Mouse (Mus musculus): Measurements from ENCODE around the gene Hsf4. TPM values are rescaled to one million over a fixed set of nuclear protein-coding genes. Genes with fewer than 3 reads are reported as not detected.
"Not testable (repeated sequence)": the region's sequence is repeated elsewhere in the genome, so short reads cannot be mapped to it uniquely, and the experiment has no call there.

Gene Hsf4
- total RNA-seq (2021) = 1 to 10 TPM in 1 of 2 experiments, under 1 TPM in 1; 0.81 to 1.5 TPM

- peak; percentile 72 for DNase-seq
These were observed at the start of gene Hsf4 for GRCm38 (mm10) chr8:105269461-105269947. Gene Hsf4 (plus strand): TSS chr8:105269801.

DNA sequence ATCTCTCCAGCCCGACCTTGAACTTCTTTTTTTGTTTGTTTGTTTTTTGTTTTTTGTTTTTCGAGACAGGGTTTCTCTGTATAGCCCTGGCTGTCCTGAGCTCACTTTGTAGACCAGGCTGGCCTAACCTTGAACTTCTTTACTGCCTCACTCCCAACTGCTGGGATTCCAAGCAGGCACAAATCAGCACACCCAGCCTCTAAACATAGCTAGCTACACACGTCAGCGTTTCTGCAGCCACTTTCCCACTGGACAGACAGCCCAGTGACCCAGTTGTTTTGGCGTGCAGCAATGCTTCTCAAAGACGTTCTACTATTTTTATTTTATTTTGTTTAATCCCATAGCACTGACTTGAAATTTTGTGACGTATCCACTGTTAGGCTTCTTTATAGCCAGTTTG lies 45.8 kb upstream of the Hsf4 start:
- DNase-seq = peak; percentile 12

GRCm38 (mm10) chr8:105224413-105225271 lies 45.0 kb upstream of the Hsf4 start, which contains the start of gene D230025D16Rik:
Gene D230025D16Rik (plus strand): TSS chr8:105225145.
- peak; percentile 98 for DNase-seq

GRCm38 (mm10) chr8:105225272-105225593 lies 44.4 kb upstream of the Hsf4 start:
- no peak for DNase-seq

DNA sequence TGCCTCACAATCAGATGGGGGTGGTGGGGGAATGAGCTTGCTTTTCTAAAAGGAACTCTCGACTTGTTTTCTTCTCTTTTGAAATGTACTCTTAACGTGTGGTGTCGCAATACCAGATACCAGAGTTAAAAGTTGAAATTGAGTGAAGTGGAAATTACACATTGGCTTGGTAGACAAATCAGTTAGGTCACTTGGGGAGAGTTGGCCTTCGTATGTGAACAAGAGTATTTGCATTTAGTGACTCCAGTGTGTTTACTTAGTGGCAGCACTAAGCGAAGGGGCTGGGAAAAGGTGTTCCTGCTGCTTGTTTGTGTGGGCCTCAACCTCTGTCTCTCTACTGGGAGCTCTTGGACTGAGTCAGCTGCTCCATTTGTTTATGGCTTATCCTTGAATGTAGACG lies 43.7 kb upstream of the Hsf4 start:
- DNase-seq = no peak

DNA sequence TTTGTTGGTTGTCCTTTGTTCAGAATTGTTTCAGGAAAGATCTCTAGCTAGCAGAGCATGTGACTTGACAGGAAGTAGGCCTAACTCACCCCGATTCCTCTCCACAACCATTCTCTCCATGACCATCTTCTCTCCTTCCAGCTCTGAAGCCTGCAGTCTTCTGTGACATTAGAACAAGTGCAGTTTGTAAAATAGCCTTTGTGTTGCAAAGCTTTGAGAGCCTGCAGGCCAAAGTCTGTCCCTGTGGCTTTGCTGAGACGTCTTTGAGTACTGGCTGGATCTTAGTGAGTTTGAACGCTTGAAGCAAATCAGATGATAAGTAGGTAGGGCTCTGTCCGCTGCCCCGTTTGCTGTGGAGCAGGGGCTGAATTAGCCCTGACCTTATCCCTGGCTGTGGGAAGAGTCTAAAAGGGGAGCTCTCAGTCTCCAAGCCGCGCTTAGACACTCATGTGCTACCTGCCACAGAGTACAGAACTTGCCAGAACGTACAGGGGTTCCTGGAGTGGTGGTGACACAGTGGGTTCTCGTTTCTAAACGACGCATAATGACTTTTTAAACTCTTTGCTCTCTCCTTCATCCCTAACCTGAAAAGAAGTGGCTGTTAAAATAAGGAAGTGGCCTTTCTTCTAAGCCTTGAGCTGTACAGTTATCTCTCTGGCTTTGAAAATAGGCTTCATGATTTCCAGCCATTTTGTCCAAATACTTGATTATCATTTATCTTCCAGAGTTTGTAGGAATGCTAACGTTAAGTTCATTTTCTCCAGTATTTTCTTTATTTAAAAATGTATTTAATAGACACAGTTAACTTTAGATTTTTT lies 37.9 kb upstream of the Hsf4 start:
- no peak for DNase-seq

- not testable (repeated sequence) for DNase-seq
These were observed 37.3 kb upstream of the Hsf4 start for GRCm38 (mm10) chr8:105232321-105232693.

DNA sequence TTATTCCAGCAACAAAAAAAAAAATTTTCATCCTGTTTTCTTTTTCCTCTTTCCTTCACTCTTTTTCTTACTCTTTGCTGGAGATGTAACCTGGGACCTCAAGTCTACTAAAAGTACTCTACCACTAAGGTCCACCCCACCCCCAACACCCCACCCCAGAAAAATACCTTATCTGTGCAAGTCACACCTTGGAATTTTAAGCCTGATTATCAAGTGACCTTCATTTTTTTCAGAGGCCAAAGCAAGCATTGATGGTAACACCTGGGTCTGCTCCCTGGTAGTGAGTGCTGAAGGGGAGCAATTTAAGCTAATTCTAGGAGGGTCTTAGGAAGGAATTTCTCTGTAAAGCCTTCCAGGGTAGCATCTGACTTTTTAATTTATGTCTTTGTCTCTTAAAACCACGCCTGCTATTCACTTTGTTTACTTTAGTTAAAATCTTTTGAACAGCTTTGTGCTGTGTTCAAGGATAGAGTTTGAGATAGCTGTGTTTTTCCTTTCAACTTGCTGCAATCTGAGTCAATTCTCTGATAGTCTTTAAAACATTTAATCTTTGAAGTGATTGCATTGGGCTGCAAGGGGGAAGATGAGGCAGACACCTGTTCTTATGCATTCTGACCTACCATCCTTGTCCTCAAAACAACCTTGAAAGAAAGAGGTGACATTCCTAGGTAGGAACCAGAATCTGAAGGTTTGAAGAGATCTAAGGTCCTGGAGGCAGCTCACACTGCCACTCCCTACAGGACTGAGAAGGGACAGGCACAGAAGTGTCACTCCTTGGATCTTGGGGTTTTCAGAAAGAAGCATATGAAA lies 36.3 kb upstream of the Hsf4 start:
- DNase-seq = no peak

- DNase-seq = no peak
These were observed 34.4 kb upstream of the Hsf4 start for GRCm38 (mm10) chr8:105235206-105235605.

- DNase-seq = no peak
These were observed 32.0 kb upstream of the Hsf4 start for GRCm38 (mm10) chr8:105237442-105238142.

- DNase-seq = no peak
These were observed 28.6 kb upstream of the Hsf4 start for GRCm38 (mm10) chr8:105241016-105241415.

DNA sequence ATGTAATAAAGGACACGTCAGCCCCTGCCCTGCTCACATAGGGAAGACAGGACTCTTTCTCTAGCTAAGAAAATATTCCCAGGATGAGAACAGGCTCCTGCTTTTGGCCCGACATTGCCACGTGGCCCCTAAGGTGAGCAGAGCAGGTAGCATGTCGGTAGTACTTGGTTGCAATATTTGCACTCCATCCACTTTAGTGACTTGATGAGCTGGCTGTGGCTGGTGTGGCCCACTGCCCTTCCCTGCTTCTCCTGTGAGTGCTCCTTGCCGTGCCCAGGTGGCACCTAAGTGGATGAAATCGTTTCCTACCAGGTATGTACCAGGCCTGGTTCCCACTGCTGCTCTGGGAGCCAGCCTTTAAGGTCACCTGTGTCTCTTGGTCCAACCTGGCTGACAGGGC lies 17.6 kb upstream of the Hsf4 start:
- DNase-seq = no peak

DNA sequence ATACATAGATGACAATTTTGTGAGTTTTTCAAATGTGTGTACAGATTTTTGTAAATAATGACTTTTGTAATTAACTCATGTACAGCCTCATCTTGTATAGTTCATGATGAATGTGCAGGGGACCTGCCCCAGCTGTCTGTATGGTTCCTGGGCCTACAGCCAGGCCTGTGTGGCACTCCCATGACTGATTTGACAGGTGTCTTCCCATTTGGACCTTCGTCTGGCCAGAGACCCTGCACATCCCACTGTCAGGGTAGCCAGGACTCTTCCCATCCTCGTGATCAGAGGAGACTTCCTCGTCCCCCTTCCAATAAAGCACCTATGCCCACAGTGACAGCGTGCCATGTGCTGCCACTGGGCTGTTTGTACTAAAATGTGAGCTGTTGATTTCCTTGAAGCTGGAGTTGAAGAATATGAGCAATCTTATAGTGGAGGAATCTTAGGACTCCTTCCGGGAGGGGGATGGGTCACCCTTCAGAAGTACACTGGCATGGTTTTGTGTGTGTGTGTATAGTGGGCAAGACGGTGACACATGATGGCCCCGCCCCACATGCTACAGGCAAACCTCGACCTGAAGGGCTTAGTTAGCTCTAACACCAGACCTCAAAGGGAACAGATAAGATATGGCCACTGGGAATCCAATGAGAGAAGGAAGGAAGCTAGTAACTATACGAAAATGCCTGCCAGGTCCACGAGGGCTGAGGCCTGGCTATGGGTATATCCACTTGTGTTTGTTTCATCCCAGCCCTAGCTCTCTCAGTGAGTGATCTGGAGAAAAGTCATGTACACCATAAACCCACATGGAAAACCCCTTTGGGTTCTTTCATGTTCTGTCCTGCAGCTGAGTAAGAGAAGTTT lies 16.7 kb upstream of the Hsf4 start:
- no peak for DNase-seq

DNA sequence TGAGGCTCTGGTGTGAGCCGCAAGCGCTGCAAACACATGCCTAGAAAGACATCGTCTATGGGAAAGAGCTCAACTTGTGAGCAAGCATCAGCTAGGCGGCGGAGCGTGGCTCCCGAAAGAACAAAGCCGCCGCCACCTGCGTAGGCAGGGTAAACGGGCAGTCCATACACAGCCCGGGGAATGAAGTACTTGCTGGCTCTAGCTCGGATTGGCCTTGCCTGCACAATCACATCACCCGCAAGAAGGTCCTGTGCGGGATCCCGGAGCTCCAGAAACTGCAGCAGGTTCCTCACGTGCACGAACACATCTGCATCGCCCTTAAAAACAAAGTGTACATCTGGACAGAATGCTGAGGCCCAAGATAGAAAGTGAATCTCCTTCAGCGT lies 15.8 kb upstream of the Hsf4 start:
- no peak for DNase-seq

GRCm38 (mm10) chr8:105254152-105254965 lies 15.2 kb upstream of the Hsf4 start:
- peak; percentile 94 for DNase-seq

DNA sequence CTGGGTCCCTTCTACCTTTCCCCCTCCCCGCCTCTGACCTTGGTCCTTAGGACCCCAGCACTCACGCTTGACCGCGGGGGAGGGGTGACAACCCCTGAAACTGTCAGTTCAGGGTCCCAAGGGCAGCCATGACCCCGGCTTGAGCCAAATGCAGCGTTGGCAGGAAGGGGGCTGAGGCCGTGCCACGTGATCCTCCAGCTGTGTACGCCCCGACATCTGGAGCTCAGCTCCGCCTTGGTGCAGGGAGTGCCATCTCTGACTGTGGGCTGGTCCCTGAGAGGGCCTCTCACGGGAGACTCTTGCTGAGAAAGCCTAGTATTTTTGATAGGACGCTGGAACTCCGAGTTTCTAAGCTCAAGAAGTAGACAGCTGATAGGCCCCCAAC lies 14.6 kb upstream of the Hsf4 start, which contains the start of gene B3gnt9:
TSS of gene B3gnt9 (minus strand) at position 188 of the 385 bp plus-strand sequence.
- peak; percentile 81 for DNase-seq

GRCm38 (mm10) chr8:105257318-105258114 lies 12.1 kb upstream of the Hsf4 start:
- DNase-seq = no peak

- DNase-seq = no peak
These were observed 10.5 kb upstream of the Hsf4 start for GRCm38 (mm10) chr8:105258911-105259720.

Measured in heart, postnatal 4 days (tissue).